Mouse (Mus musculus): ENCODE data around the gene Lce1g.

Lce1g gene

DNA sequence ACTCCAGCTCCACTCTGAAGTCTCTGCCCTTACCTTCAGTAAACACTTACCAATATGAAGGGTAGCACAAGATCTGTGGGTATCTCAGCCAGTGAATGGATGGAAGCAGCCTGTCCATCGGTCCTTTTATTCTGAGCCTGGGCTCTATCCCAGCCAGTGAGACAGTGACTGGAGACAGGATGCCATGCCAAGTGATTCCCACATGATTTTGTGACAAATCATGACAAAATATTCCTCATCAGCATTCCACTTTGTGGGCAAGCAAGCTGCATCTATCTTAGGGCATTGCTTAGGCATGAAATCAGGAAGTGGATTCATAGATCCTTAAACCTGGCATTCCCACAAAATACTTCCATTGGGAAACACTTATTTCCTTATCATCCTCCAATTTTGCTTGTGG, at the start of gene Lce1g:
Gene Lce1g (minus strand): TSS at position 101 of the 400 bp plus-strand sequence.
- DNase-seq, result no peak

DNA sequence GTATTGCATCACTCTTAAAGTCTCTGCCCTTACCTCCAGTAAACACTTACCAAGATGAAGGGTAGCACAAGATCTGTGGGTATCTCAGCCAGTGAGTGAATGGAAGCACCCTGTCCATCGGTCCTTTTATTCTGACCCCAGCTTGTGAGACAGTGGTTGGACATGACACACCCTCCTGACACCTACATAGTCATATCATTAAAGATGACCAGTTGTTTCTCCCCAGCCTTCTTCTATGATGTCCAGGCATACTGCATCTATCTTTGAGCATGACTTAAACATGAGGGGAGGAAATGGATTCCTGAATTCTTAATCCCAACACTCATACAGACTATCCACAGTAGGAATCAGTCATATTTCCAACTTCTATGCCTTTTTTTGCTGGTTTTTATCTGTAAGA, 38.3 kb upstream of the Lce1g start, which contains the start of gene Lce1j:
Gene Lce1j (minus strand): TSS at position 101 of the 400 bp plus-strand sequence.
- DNase-seq, result no peak

DNA sequence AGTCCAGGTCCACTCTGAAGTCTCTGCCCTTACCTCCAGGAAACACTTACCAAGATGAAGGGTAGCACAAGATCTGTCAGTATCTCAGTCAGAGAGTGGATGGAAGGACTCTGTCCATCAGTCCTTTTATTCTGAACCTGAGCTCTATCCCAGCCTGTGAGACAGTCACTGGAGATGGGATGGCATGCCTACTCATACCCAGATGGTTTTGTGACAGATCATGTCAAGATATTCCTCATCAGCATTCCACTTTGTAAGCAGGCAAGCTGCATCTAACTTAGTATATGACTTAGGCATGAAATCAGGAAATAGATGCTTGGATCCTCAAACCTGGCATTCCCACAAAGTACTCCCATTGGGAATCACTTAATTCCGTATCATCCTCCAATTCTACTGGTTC, 26.7 kb upstream of the Lce1g start, which contains the start of gene Lce1i:
Gene Lce1i (minus strand): TSS at position 101 of the 400 bp plus-strand sequence.
- no peak for DNase-seq

DNA sequence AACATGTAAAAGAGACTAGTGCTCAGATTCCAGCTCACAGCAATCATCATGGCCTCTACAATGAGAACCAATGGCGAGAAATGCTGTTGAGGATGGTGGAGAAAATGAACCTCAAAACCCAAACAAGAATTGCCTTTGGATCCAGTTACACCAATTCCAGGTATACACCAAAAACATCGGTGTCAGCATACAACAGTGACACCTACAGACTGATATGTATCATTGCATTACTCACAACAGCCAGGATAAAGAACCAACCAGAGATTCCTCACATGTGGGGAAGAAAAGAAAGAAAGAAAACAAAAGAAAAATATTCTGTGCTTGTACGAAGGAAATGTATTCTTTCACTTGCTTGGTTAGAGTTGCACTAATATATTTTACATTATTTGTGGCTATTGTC, 19.4 kb upstream of the Lce1g start:
- no peak for DNase-seq

DNA sequence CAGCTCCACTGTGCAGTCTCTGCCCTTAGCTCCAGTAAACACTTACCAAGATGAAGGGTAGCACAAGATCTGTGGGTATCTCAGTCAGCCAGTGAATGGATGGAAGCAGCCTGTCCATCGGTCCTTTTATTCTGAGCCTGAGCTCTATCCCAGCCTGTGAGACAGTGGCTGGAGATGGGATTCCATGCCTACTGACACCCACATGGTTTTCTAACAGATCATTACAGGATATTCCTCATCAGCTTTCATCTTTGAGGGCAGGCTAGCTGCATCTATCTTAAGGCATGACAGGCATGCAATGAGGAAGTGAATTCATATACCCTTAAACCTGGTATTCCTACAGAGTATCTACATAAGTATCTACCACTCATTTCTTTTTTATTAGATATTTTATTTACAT, 12.8 kb upstream of the Lce1g start, which contains the start of gene Lce1h:
Gene Lce1h (minus strand): TSS at position 101 of the 400 bp plus-strand sequence.
- no peak for DNase-seq

DNA sequence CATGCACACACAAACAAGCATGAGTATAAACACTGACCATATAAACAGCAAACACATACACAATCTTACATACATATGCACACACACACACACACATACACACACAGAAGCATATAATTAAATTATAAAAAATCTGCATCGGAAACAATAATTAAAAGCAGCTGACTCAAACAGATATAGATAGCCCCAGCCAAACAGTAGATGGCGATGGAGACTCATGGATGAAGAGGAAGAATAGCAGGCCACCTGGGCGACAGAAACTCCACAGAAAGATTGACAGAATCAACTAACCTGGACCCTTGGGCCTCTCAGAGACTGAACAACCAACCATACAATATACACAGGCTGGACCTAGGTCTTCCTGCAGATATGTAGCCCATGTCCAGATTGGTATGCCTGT, 1.1 kb upstream of the Lce1g start:
- DNase-seq, result no peak

DNA sequence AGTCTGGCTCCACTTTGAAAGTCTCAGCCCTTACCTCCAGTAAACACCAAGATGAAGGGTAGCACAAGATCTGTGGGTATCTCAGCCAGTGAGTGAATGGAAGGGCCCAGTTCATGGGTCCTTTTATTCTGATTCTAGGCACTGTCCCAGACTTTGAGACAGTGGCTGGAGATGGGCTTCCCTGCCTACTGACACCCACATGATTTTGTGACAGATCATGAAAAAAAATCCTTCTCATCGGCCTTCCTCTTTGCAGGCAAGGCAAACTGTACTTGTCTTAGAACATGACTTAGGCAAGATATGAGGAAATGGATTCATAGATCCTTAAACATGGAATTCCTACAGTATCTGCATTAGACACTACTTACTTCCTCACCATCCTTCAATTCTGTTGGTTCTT, 13.1 kb downstream of the Lce1g start, which contains the start of gene Gm38119:
Gene Gm38119 (minus strand): TSS at position 101 of the 400 bp plus-strand sequence.
- DNase-seq, result no peak

DNA sequence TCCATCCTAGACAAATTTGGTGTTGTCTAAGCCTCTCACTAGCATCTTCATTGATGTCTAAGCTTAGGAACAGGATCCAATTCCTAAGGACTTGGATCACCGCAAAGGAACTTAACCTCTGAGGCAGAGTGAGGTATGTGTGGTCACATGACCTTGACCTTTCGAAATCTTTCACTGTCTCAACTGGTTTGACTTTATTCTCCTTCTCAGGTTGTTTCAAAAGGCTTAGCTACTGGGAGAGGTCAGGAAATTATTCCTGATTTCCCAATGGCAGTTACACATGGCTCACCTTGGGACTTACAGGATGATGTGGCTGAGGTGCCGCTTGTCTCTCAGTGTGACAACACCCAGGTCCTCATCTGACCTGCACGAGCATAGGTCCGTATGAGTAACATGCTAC, 29.5 kb downstream of the Lce1g start:
- no peak for DNase-seq

DNA sequence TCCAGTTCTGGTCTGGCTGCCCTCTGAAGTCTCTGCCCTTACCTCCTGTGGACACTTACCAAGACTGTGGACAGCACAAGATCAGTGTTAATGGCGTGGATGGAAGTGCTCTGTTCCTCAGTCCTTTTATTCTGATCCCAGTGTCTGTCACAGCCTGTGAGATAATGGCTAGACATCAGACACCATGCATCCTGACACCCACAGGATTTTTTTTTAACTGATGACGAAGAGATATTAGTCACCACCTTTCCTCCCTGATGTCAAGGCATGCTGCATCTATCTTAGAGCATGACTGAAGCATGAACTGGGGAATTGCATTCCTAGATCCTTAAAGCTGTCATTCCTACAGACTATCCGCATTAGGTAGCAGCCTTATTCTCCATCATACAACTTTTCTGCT, 31.9 kb downstream of the Lce1g start, which contains the start of gene Lce1f:
Gene Lce1f (minus strand): TSS at position 101 of the 400 bp plus-strand sequence.
- no peak for DNase-seq

DNA sequence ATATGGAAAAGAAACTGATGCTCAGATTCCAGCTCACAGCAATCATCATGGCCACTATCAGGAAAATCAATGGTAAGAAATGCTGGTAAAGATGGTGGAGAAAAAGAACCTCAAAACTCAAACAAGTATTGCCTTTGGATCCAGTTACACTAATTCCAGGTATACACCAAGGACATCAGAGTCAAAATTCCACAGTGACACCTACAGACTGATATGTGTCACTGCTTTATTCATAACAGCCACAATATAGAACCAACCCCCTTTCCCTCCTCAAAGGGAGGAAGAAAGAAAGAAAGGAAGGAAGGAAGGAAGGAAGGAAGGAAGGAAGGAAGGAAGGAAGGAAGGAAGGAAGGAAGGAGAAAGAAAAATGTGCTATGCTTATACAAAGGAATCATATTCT, 37.0 kb downstream of the Lce1g start:
- DNase-seq, result no peak

DNA sequence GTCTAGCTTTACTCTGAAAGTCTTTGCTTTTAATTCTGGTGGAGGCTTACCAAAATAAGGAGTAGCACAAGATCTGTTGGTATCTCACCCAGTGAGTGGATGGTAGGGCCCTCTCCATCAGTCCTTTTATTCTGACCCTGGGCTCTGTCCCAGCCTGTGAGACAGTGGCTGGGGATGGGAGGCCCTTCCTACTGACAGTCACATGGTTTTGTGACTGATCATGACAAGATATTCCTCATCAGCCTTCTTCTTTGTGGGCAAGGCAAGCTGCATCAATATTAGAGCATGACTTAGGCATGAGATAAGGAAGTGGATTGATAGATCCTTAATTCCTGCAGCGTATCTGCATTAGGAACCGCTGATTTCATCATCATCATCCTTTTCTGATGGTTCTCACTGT, 43.2 kb downstream of the Lce1g start, which contains the start of gene Lce1e:
Gene Lce1e (minus strand): TSS at position 101 of the 400 bp plus-strand sequence.
- no peak for DNase-seq
